Mouse (Mus musculus) embryonic facial prominence, embryonic 15.5 days (tissue): ENCODE results near the gene Hpn. TPM values are rescaled to one million over a fixed set of nuclear protein-coding genes. Genes with fewer than 3 reads are reported as not detected.
A peak's percentile ranks its signal among the peaks of the same experiment; 100 is the strongest.

Experiments used
- ATAC-seq: fragments of 200-750 bp; cut with Nextera tagmentation; 2 replicates; pipeline ENCODE4 v1.8.0; 2017; ENCODE audit warnings: low read depth, moderate TSS enrichment; ENCODE audit not compliant: insufficient number of reproducible peaks, low FRiP score, low TSS enrichment
- H3K27ac ChIP-seq: fragments of 300-500 bp; sonication (generic); replicated peaks from 2 replicates; pipeline ENCODE4 v1.5.1; 2015; ENCODE audit warnings: mild to moderate bottlenecking, inconsistent platforms
- H3K27me3 ChIP-seq: fragments of 300-500 bp; sonication (generic); 2 replicates; pipeline ENCODE4 v1.6.1; 2015; ENCODE audit warnings: inconsistent platforms
- H3K36me3 ChIP-seq: fragments of 300-500 bp; sonication (generic); 2 replicates; pipeline ENCODE4 v1.6.1; 2015; ENCODE audit warnings: mild to moderate bottlenecking, inconsistent platforms
- H3K4me1 ChIP-seq: fragments of 300-500 bp; sonication (generic); 2 replicates; pipeline ENCODE4 v1.6.1; 2015; ENCODE audit warnings: inconsistent platforms
- H3K4me2 ChIP-seq: fragments of 300-500 bp; sonication (generic); replicated peaks from 2 replicates; pipeline ENCODE4 v1.6.1; 2015; ENCODE audit warnings: mild to moderate bottlenecking, inconsistent platforms
- H3K4me3 ChIP-seq: fragments of 300-500 bp; sonication (generic); replicated peaks from 2 replicates; pipeline ENCODE4 v1.5.1; 2015; ENCODE audit warnings: mild to moderate bottlenecking, inconsistent platforms
- H3K9ac ChIP-seq: fragments of 300-500 bp; sonication (generic); 2 replicates; pipeline ENCODE4 v1.6.1; 2015; ENCODE audit warnings: inconsistent platforms
- H3K9me3 ChIP-seq: fragments of 300-500 bp; sonication (generic); replicated peaks from 2 replicates; pipeline ENCODE4 v1.6.1; 2016; ENCODE audit warnings: inconsistent platforms
- WGBS: fragments of 180-500 bp; shearing (Covaris S2); methylation state at CpG from one replicate; pipeline ENCODE4 v1.1.7; 2015; 5-methylcytosine and 5-hydroxymethylcytosine counted together
- polyA plus RNA-seq: library from polyadenylated mRNA; unstranded; fragments of >200 nt; fragmentation: Nextera tagmentation; extraction: Ambion mirVana; gene quantifications from 2 replicates; pipeline ENCODE4 v1.2.1, GENCODE M21; 2015

Hpn gene
- polyA plus RNA-seq, 1 experiment from 2014 or later: 5.4 TPM

DNA sequence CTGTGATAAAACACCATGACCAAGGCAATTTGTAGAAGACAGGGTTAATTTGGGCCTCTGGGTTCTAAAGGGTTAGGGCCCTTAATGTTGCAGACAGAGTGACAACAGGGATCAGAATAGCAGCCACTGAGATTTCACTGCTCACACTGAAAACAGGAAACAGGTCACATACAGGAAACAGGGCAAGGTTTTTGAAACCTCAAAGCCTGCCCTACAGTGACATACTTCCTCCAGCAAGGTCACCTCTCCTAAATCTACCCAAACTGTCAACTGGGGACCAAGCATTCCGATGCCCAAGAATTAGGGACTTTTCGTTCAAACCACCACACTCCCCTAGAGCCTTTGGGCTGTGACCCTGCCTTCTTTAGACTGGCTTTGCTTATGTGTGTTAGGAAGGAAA lies 25.4 kb downstream of the Hpn start:
- Histone ChIP-seq H3K4me1 (peaks cover 7% of the 10 kb centered on the region; the same call in 1 of the 2 replicates), H3K36me3 (no peaks in the 10 kb centered on the region), H3K4me2 (no peak overlapping the region), H3K27ac (no peak overlapping the region), H3K9me3 (no peaks in the 10 kb centered on the region), H3K9ac (no peak overlapping the region), H3K4me3 (no peak overlapping the region), H3K27me3 (no peaks in the 10 kb centered on the region)
- WGBS: 89% methylated on average over 2 of the region's 2 CpGs
- no peak for ATAC-seq

- Histone ChIP-seq H3K4me1 (peaks cover 18% of the 10 kb centered on the region), H3K27ac (no peak overlapping the region), H3K4me2 (no peak overlapping the region), H3K4me3 (no peak overlapping the region), H3K36me3 (no peaks in the 10 kb centered on the region), H3K27me3 (no peaks in the 10 kb centered on the region), H3K9me3 (no peaks in the 10 kb centered on the region), H3K9ac (no peak overlapping the region)
- ATAC-seq: no peak
- WGBS: 70% methylated on average over 3 of the region's 3 CpGs
Measured at GRCm38 (mm10) chr7:31088206-31088605, 26.9 kb downstream of the Hpn start.

DNA sequence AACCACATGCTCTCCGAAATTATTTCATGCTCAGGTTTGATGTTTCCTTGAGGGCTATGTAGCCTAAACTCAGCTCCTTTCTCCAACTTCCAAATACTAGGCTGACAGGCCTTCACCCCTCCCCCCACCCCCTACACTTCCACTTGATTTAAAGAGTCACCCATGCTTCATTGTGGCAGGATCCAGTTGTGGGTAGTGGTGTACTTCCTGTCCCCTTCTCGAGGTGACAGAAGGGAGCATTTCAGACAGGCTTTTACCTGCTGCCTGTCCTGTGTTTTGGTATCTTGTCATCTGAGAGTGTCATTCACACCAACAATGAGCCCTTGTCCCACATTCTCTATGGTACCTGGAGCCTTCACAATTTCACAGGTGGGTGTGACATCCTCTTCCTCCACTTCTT lies 27.8 kb downstream of the Hpn start:
- no peak overlapping the region for H3K4me3 ChIP-seq
- H3K36me3 ChIP-seq: no peaks in the 10 kb centered on the region
- ATAC-seq: no peak
- WGBS: 43% methylated on average over 2 of the region's 2 CpGs
- no peak overlapping the region for H3K9ac ChIP-seq
- peaks cover 24% of the 10 kb centered on the region for H3K4me1 ChIP-seq
- H3K9me3 ChIP-seq: no peaks in the 10 kb centered on the region
- no peaks in the 10 kb centered on the region for H3K27me3 ChIP-seq
- H3K4me2 ChIP-seq: no peak overlapping the region
- no peak overlapping the region for H3K27ac ChIP-seq

- Histone ChIP-seq H3K4me1 (peaks cover 24% of the 10 kb centered on the region), H3K36me3 (no peaks in the 10 kb centered on the region), H3K4me2 (no peak overlapping the region), H3K4me3 (no peak overlapping the region), H3K27ac (0 out of 2 replicates have a peak overlapping the region, but pooled peaks have one; percentile 0), H3K9ac (no peak overlapping the region), H3K27me3 (no peaks in the 10 kb centered on the region), H3K9me3 (no peaks in the 10 kb centered on the region)
- WGBS: 88% methylated on average over 9 of the region's 9 CpGs
- ATAC-seq: no peak
Measured at GRCm38 (mm10) chr7:31086175-31086755, 28.8 kb downstream of the Hpn start.

DNA sequence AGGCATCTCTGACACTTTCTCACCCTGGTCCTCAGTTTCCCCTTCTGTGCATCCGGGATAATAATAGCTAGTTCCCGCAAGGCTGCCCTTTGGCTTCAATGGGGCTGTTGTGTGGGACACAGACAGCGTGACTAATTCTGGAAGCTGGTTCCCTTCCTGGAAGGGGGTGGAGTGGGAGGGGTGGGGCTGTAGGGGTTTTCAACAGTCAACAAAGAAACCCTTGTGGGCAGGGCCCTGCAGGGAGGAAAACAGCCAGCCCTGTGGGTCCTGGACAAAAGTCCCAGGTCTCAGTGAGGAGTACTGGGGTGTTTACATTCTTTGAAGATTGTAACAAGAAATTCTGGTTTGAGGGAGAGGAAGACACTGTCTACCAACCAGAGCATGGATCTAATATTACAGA lies 29.9 kb downstream of the Hpn start:
- Histone ChIP-seq H3K9ac (no peak overlapping the region), H3K9me3 (no peaks in the 10 kb centered on the region), H3K4me3 (no peak overlapping the region), H3K4me2 (no peak overlapping the region), H3K4me1 (peaks cover 24% of the 10 kb centered on the region), H3K27ac (peak overlapping the region; percentile 60), H3K36me3 (no peaks in the 10 kb centered on the region), H3K27me3 (no peaks in the 10 kb centered on the region)
- no peak; the same call in 1 of the 2 replicates for ATAC-seq
- 18% methylated on average over 3 of the region's 3 CpGs for WGBS

DNA sequence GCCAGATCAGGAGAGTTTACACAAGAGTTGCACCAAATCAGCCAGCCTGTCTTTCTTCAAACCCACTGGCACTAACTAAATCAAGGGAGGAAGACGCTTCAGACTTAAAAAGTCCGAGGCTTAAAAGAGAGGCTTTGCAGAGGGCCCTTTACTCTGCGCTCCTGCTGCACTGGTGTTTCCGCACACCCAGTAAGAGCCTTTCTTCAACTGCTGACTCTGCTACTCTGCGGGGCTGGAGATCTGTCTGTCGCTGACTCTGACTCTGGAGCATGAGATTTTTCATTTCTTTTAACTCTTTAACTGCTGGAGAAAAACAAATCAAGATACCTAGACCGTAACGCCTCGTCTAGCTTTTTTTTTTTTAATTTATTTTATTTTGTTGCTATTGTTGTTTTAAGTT lies 30.9 kb downstream of the Hpn start:
- Histone ChIP-seq H3K9me3 (no peaks in the 10 kb centered on the region), H3K9ac (no peak overlapping the region), H3K4me1 (peaks cover 24% of the 10 kb centered on the region), H3K27me3 (no peaks in the 10 kb centered on the region), H3K4me3 (no peak overlapping the region), H3K36me3 (no peaks in the 10 kb centered on the region), H3K27ac (peak overlapping the region; percentile 60), H3K4me2 (no peak overlapping the region)
- no peak for ATAC-seq
- 37% methylated on average over 9 of the region's 9 CpGs for WGBS

DNA sequence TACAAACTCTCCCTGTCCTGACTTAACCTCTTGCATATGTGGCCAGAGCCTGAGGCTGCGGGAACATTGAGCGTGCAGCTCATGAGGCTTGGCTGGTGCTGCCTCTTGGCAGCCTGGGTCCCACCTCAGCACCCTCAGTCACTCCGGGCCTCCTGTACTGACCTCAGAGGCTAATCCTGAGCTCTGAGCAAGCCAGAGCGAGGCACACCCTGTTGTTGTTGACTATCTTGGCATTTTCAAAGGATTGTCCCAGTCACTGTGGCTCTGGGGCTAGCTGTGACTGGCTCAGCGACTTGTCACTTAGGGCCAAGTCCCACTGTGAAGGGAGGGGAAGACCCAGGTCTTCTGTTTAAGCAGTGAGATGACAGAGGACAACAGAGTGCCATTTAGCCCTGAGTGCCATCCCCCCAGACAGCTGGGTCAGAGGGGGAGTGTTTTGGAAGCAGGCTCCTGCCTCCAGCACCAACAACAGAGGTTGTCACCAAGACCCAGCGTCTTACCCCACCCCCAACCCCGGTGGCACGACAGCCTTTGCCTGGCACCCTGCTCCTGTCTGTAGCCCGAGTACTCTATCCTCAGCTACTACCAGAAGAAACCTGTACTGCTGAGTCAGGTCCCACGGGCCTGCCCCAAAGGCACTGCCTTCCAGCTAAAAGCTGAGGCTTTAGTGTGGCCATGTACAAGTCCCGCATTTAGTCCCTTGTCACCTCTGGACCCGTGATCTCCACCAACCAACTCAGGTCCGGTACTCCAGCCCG lies 32.1 kb downstream of the Hpn start:
- Histone ChIP-seq H3K27ac (peak overlapping the region; percentile 60; the same call in 1 of the 2 replicates), H3K9ac (no peak overlapping the region), H3K9me3 (no peaks in the 10 kb centered on the region), H3K27me3 (no peaks in the 10 kb centered on the region), H3K36me3 (no peaks in the 10 kb centered on the region), H3K4me2 (no peak overlapping the region), H3K4me1 (peaks cover 26% of the 10 kb centered on the region), H3K4me3 (no peak overlapping the region)
- peak; percentile 46; the same call in 1 of the 2 replicates for ATAC-seq
- 44% methylated on average over 14 of the region's 14 CpGs for WGBS

DNA sequence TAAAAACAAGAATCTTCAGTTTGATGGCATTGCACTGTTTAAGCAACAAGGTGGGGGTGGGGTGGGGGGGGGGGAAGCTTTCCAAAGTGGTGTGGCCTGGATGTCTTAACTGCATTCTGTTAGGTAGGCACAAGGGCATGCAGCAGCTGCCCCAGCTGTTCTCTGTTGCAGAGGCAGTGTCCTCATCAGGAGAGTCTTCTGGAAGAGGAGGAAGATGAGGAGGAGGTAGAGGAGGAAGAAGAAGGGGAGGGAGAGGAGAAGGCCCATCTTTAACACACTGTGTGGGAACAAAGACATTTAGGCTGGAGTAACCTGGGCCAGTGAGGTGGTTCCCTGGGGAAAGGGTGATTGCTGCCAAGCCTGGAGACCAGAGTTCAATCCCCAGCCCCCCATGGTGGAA lies 33.0 kb downstream of the Hpn start:
- no peaks in the 10 kb centered on the region for H3K9me3 ChIP-seq
- no peak overlapping the region for H3K4me2 ChIP-seq
- H3K36me3 ChIP-seq: no peaks in the 10 kb centered on the region
- H3K27me3 ChIP-seq: no peaks in the 10 kb centered on the region
- no peak overlapping the region for H3K4me3 ChIP-seq
- no peak overlapping the region for H3K9ac ChIP-seq
- H3K4me1 ChIP-seq: peaks cover 35% of the 10 kb centered on the region
- H3K27ac ChIP-seq: no peak overlapping the region
- ATAC-seq: no peak

DNA sequence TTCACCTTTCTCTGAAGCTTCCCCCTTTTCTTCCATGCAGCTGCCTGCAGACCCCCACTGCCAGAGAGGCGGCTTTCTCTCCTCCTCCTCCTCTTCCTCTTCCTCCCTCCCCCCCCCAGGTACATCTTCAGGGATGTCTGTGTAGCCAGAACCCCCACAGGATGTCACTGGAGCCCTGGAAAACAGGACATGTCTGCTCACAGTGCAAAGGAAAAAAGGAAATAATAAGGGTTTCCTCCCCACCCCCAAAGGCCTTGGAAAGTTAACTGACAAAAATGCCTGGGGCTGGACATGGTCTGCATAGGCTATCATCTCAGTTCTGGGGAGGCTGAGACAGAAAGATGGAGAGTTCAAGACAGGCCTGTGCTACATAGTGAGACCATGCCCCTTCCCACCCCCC lies 34.0 kb downstream of the Hpn start:
- Histone ChIP-seq H3K4me3 (no peak overlapping the region), H3K9me3 (no peaks in the 10 kb centered on the region), H3K27ac (no peak overlapping the region), H3K36me3 (no peaks in the 10 kb centered on the region), H3K27me3 (no peaks in the 10 kb centered on the region), H3K9ac (no peak overlapping the region), H3K4me2 (no peak overlapping the region), H3K4me1 (peaks cover 41% of the 10 kb centered on the region)
- 26% methylated on average over 1 of the region's 1 CpGs for WGBS
- ATAC-seq: no peak

GRCm38 (mm10) chr7:31080611-31081010 lies 34.5 kb downstream of the Hpn start:
- Histone ChIP-seq H3K27ac (no peak overlapping the region), H3K36me3 (no peaks in the 10 kb centered on the region), H3K27me3 (no peaks in the 10 kb centered on the region), H3K9ac (no peak overlapping the region), H3K4me1 (peaks cover 41% of the 10 kb centered on the region), H3K4me2 (no peak overlapping the region), H3K9me3 (no peaks in the 10 kb centered on the region), H3K4me3 (no peak overlapping the region)
- no peak for ATAC-seq
- WGBS: 27% methylated on average over 3 of the region's 3 CpGs

GRCm38 (mm10) chr7:31079670-31080069 lies 35.4 kb downstream of the Hpn start:
- H3K27me3 ChIP-seq: no peaks in the 10 kb centered on the region
- H3K4me3 ChIP-seq: no peak overlapping the region
- H3K9me3 ChIP-seq: no peaks in the 10 kb centered on the region
- H3K4me2 ChIP-seq: no peak overlapping the region
- ATAC-seq: no peak
- peaks cover 34% of the 10 kb centered on the region for H3K4me1 ChIP-seq
- H3K27ac ChIP-seq: no peak overlapping the region
- H3K9ac ChIP-seq: no peak overlapping the region
- H3K36me3 ChIP-seq: no peaks in the 10 kb centered on the region
- WGBS: 90% methylated on average over 8 of the region's 8 CpGs
